Mouse (Mus musculus): ENCODE results near the gene Rce1. TPM values are rescaled to one million over a fixed set of nuclear protein-coding genes. Genes with fewer than 3 reads are reported as not detected.

Rce1 gene
- total and polyA plus RNA-seq, 3 experiments = 43.1 to 67.8 TPM; not detected in 1

- TF ChIP-seq POLR2A (IDR thresholded peaks at IDR 0.05; ENCODE audit: control insufficient read depth in 1 of 2, insufficient read depth in 1 of 2, low read depth in 1 of 2, low read length in 2 of 2, poor library complexity in 1 of 2) = no peak
- no peak for TF ChIP-seq TCF12 (IDR thresholded peaks at IDR 0.05; ENCODE audit: low read depth, low read length)
- no peak for TF ChIP-seq KAT2A (conservative IDR thresholded peaks at IDR 0.05; ENCODE audit: low read depth, low read length)
- TF ChIP-seq SMC3 (IDR thresholded peaks at IDR 0.05; ENCODE audit: low read depth, low read length) = peak; percentile 68
- no peak for TF ChIP-seq MXI1 (IDR thresholded peaks at IDR 0.05; ENCODE audit: low read depth, low read length)
- no peak for TF ChIP-seq POLR2AphosphoS5 (IDR thresholded peaks at IDR 0.05; ENCODE audit: borderline replicate concordance, low read depth, low read length)
- TF ChIP-seq MYC (IDR thresholded peaks at IDR 0.05; ENCODE audit: low read depth, low read length) = no peak
- TF ChIP-seq ELF1 (IDR thresholded peaks at IDR 0.05; ENCODE audit: low read depth, low read length) = no peak
- TF ChIP-seq UBTF (IDR thresholded peaks at IDR 0.05; ENCODE audit: borderline replicate concordance, insufficient read depth, low read depth, low read length) = no peak
- TF ChIP-seq RCOR1 (IDR thresholded peaks at IDR 0.05; ENCODE audit: low read depth, low read length) = no peak
- TF ChIP-seq POLR2AphosphoS2 (IDR thresholded peaks at IDR 0.05; ENCODE audit: low read length) = 0 out of 2 replicates have a peak, but pooled peaks have one; percentile 12
- TF ChIP-seq ETS1 (IDR thresholded peaks at IDR 0.05; ENCODE audit: low read depth, low read length) = no peak
- no peak for TF ChIP-seq GATA1 (IDR thresholded peaks at IDR 0.05; ENCODE audit: low read depth, low read length)
Observed at GRCm38 (mm10) chr19:4628819-4629218, 3.4 kb upstream of the Rce1 start (continued).

GRCm38 (mm10) chr19:4625829-4626535, 541 bp upstream of the Rce1 start:
- Histone ChIP-seq H3K4me3 (ENCODE audit: control insufficient read depth in 1 of 2, insufficient read depth in 1 of 2, low read depth in 2 of 2, low read length in 2 of 2) (peak overlapping the region; percentile 87 to 95), H3K27me3 (ENCODE audit: control insufficient read depth in 1 of 2, insufficient read depth in 2 of 2, low read length in 2 of 2) (no peaks in the 10 kb centered on the region), H3K4me1 (ENCODE audit: control insufficient read depth in 1 of 2, insufficient read depth in 2 of 2, low read length in 2 of 2) (peaks cover 0 to 13% of the 10 kb centered on the region in 2 experiments; a peak in 3 of 4 replicates), H3K27ac (ENCODE audit: control insufficient read depth, low read depth, low read length) (peak overlapping the region; percentile 83), H3K36me3 (ENCODE audit: control insufficient read depth in 1 of 2, insufficient read depth in 2 of 2, low read length in 2 of 2) (peaks cover 0 to 6% of the 10 kb centered on the region in 2 experiments; a peak in 2 of 4 replicates), H3K9ac (ENCODE audit: control insufficient read depth, low read depth, low read length, poor library complexity, severe bottlenecking) (peak overlapping the region; percentile 95), H3K79me2 (ENCODE audit: control insufficient read depth, insufficient read depth, low read length, poor library complexity) (peaks cover 18% of the 10 kb centered on the region), H3K9me3 (replicated peaks; ENCODE audit: insufficient read depth, low read length) (no peaks in the 10 kb centered on the region)
- peak; percentile 69 for DNase-seq (ENCODE audit: low read depth, low spot score)
- TF ChIP-seq CHD1 (IDR thresholded peaks at IDR 0.05; ENCODE audit: low read depth, low read length) (0 out of 2 replicates have a peak, but pooled peaks have one; percentile 67), TBP (IDR thresholded peaks at IDR 0.05; ENCODE audit: low read depth, low read length) (0 out of 2 replicates have a peak, but pooled peaks have one; percentile 28), UBTF (IDR thresholded peaks at IDR 0.05; ENCODE audit: borderline replicate concordance, insufficient read depth, low read depth, low read length) (0 out of 2 replicates have a peak, but pooled peaks have one; percentile 70), MYB (IDR thresholded peaks at IDR 0.05; ENCODE audit: low read depth, low read length) (no peak), USF2 (IDR thresholded peaks at IDR 0.05; ENCODE audit: borderline replicate concordance in 1 of 2, insufficient read depth in 1 of 2, low read depth in 1 of 2, low read length in 2 of 2) (no peak), MYC (IDR thresholded peaks at IDR 0.05; ENCODE audit: low read depth, low read length) (no peak; the same call in 1 of the 2 replicates), CTCF (IDR thresholded peaks at IDR 0.05 in 2 of 3, conservative IDR thresholded peaks at IDR 0.05 in 1 of 3; ENCODE audit: control insufficient read depth in 1 of 3, insufficient read depth in 1 of 3, low read depth in 2 of 3, low read length in 3 of 3, poor library complexity in 1 of 3, severe bottlenecking in 1 of 3) (no peak), JUND (IDR thresholded peaks at IDR 0.05; ENCODE audit: low read depth, low read length) (no peak), E2F4 (IDR thresholded peaks at IDR 0.05; ENCODE audit: borderline replicate concordance, low read depth, low read length) (0 out of 2 replicates have a peak, but pooled peaks have one; percentile 52), BHLHE40 (IDR thresholded peaks at IDR 0.05; ENCODE audit: borderline replicate concordance, low read depth, low read length) (no peak), MAX (IDR thresholded peaks at IDR 0.05; ENCODE audit: low read length) (no peak; the same call in none of the 2 replicates), CHD2 (IDR thresholded peaks at IDR 0.05; ENCODE audit: low read length) (no peak; the same call in 1 of the 2 replicates), SIN3A (IDR thresholded peaks at IDR 0.05; ENCODE audit: low read length) (peak; percentile 73)
